Mouse (Mus musculus) embryonic facial prominence, embryonic 12.5 days (tissue): ENCODE measurements around the gene Tmem59l. TPM values are rescaled to one million over a fixed set of nuclear protein-coding genes. Genes with fewer than 3 reads are reported as not detected.

ENCODE experiments used
- ATAC-seq: fragments of 200-750 bp; cut with Nextera tagmentation; 2 replicates; pipeline ENCODE4 v1.8.0; 2017; ENCODE audit not compliant: insufficient number of reproducible peaks, insufficient read depth, low FRiP score, low TSS enrichment
- H3K27ac ChIP-seq: fragments of 300-500 bp; sonication (generic); 2 replicates; pipeline ENCODE4 v1.5.1; 2016; ENCODE audit warnings: mild to moderate bottlenecking
- H3K27me3 ChIP-seq: fragments of 300-500 bp; sonication (generic); 2 replicates; pipeline ENCODE4 v1.6.1; 2016; ENCODE audit warnings: mild to moderate bottlenecking, moderate library complexity
- H3K36me3 ChIP-seq: fragments of 300-500 bp; sonication (generic); 2 replicates; pipeline ENCODE4 v1.6.1; 2016; ENCODE audit warnings: mild to moderate bottlenecking
- H3K4me1 ChIP-seq: fragments of 300-500 bp; sonication (generic); 2 replicates; pipeline ENCODE4 v1.6.1; 2016
- H3K4me2 ChIP-seq: fragments of 300-500 bp; sonication (generic); replicated peaks from 2 replicates; pipeline ENCODE4 v1.6.1; 2016; ENCODE audit warnings: mild to moderate bottlenecking, moderate library complexity
- H3K4me3 ChIP-seq: fragments of 300-500 bp; sonication (generic); 2 replicates; pipeline ENCODE4 v1.5.1; 2016; ENCODE audit warnings: mild to moderate bottlenecking
- H3K9ac ChIP-seq: fragments of 300-500 bp; sonication (generic); 2 replicates; pipeline ENCODE4 v1.6.1; 2016; ENCODE audit warnings: mild to moderate bottlenecking, moderate library complexity
- H3K9me3 ChIP-seq: fragments of 300-500 bp; sonication (generic); 2 replicates; pipeline ENCODE4 v1.6.1; 2016; ENCODE audit warnings: mild to moderate bottlenecking, moderate library complexity
- WGBS: fragments of 180-500 bp; shearing (Covaris S2); methylation state at CpG from one replicate; pipeline ENCODE4 v1.1.7; 2016; 5-methylcytosine and 5-hydroxymethylcytosine counted together
- polyA plus RNA-seq: library from polyadenylated mRNA; unstranded; fragments of >200 nt; fragmentation: Nextera tagmentation; extraction: Ambion mirVana; gene quantifications from 2 replicates; pipeline ENCODE4 v1.2.1, GENCODE M21; 2016

Tmem59l gene
- polyA plus RNA-seq, 1 experiment from 2014 or later = 27.1 TPM

- Histone ChIP-seq H3K27ac (peak overlapping the region; percentile 36; the same call in 1 of the 2 replicates), H3K4me1 (peaks cover 72% of the 10 kb centered on the region), H3K27me3 (peaks cover 93% of the 10 kb centered on the region), H3K9me3 (no peaks in the 10 kb centered on the region), H3K4me2 (peak overlapping the region; percentile 86), H3K4me3 (peak overlapping the region; percentile 57), H3K36me3 (no peaks in the 10 kb centered on the region), H3K9ac (peak overlapping the region; percentile 73)
- 1% methylated on average over 47 of the region's 47 CpGs for WGBS
- ATAC-seq = no peak
Measured at GRCm38 (mm10) chr8:70493692-70494415, 6.7 kb upstream of the Tmem59l start.

- Histone ChIP-seq H3K9ac (peak within 1 kb of the TSS; percentile 73), H3K9me3 (no peaks in the 10 kb centered on the region), H3K4me1 (peaks cover 79% of the 10 kb centered on the region), H3K27me3 (peaks cover 93% of the 10 kb centered on the region), H3K27ac (peak within 1 kb of the TSS; percentile 50; the same call in 1 of the 2 replicates), H3K4me3 (peak within 1 kb of the TSS; percentile 57), H3K36me3 (no peaks in the 10 kb centered on the region), H3K4me2 (peak within 1 kb of the TSS; percentile 86)
- under 1% methylated on average over 65 of the region's 93 CpGs for WGBS
- no peak for ATAC-seq
Measured at GRCm38 (mm10) chr8:70492664-70493640, 5.8 kb upstream of the Tmem59l start, which contains the start of gene Crlf1. Gene Crlf1, plus strand, starts transcription at chr8:70493158.

- 2% methylated on average over 20 of the region's 20 CpGs for WGBS
- Histone ChIP-seq H3K9me3 (no peaks in the 10 kb centered on the region), H3K9ac (peak overlapping the region; percentile 28), H3K4me1 (peaks cover 91% of the 10 kb centered on the region), H3K4me2 (peak overlapping the region; percentile 86; the same call in 1 of the 2 replicates), H3K36me3 (no peaks in the 10 kb centered on the region), H3K4me3 (0 out of 2 replicates have a peak overlapping the region, but pooled peaks have one; percentile 10), H3K27me3 (peaks cover 96% of the 10 kb centered on the region), H3K27ac (peak overlapping the region; percentile 63)
- no peak for ATAC-seq
Measured at GRCm38 (mm10) chr8:70490880-70491495, 3.8 kb upstream of the Tmem59l start.

DNA sequence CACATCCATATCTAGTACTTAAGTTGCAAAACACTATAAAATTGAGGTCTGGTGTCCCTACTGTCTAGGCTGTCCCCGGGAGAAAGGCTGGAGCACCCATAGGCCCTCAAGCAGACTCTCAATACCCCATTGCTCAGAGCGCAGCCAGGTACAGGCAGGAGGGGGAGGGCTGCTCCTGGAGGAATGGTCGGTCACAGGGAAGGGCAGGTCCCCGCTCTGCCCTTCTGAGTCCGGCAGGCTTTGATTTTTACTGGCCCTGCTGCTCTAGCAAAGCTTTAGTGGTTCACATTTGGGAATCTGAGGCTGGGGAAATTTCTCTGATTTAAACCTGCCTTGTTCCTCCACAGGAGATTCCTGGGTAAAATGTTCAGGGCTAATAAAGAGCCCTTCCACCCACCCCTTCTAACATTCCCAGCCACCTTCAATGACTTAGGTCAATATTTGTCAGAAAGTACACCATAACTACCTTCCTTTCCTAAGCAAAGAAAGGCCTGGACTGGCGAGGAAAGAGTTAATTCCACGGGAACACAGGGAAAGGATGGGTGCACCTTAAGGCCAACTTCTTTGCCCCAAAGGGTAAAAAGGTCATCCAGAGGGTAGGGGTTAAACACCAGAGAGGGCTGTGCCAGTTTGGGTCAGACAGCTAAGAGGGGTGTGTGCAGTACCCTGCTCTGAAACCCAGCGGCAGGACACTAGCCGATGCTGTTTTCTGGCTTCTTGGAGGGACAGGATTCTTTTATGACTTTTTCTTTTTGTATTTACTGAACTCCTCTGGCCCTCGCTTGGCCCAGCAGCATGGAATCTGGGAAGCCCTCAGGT, 3.1 kb upstream of the Tmem59l start:
- no peaks in the 10 kb centered on the region for H3K9me3 ChIP-seq
- peaks cover 85% of the 10 kb centered on the region for H3K4me1 ChIP-seq
- 0 out of 2 replicates have a peak overlapping the region, but pooled peaks have one; percentile 10 for H3K4me3 ChIP-seq
- peak overlapping the region; percentile 86; the same call in 1 of the 2 replicates for H3K4me2 ChIP-seq
- H3K9ac ChIP-seq = peak overlapping the region; percentile 20; the same call in 1 of the 2 replicates
- H3K36me3 ChIP-seq = no peaks in the 10 kb centered on the region
- H3K27me3 ChIP-seq = peaks cover 96% of the 10 kb centered on the region
- WGBS = 10% methylated on average over 10 of the region's 10 CpGs
- H3K27ac ChIP-seq = peak overlapping the region; percentile 63
- ATAC-seq = no peak

GRCm38 (mm10) chr8:70489576-70489975, 2.4 kb upstream of the Tmem59l start:
- Histone ChIP-seq H3K9ac (peak overlapping the region; percentile 36; the same call in 1 of the 2 replicates), H3K4me3 (peak overlapping the region; percentile 30), H3K9me3 (no peaks in the 10 kb centered on the region), H3K4me2 (peak overlapping the region; percentile 72), H3K4me1 (peaks cover 79% of the 10 kb centered on the region), H3K36me3 (no peaks in the 10 kb centered on the region), H3K27me3 (peaks cover 92% of the 10 kb centered on the region), H3K27ac (peak overlapping the region; percentile 31; the same call in 1 of the 2 replicates)
- no peak for ATAC-seq
- WGBS = under 1% methylated on average over 23 of the region's 41 CpGs

DNA sequence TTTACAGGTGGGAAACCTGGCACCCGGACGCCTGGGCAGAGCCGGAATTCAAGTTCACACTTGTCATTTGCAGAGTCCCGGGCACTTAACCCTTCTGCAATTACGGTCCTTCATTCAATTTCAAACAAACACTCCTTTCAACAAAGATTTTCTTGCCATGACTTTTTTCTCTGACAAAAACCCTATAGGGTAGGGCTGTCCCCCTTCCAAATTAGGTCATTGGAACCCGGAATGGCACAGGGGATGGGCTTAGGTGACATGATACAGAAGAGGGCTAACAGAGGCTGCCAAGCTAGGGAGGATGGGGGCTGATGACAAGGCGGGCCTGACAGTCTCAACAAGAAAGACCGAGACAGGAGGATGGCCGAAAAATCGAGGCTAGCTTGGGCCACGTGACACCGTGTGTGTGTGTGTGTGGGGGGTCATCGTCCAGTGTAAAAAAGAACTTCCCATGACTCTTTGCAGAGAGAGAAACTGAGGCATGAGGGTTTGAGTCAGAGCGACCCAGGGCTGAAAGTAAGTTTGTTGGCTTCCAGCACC, 1.8 kb upstream of the Tmem59l start:
- Histone ChIP-seq H3K9me3 (no peaks in the 10 kb centered on the region), H3K4me3 (peak overlapping the region; percentile 30), H3K36me3 (no peaks in the 10 kb centered on the region), H3K4me2 (peak overlapping the region; percentile 72), H3K27me3 (peaks cover 87% of the 10 kb centered on the region), H3K4me1 (peaks cover 73% of the 10 kb centered on the region), H3K9ac (peak overlapping the region; percentile 36; the same call in 1 of the 2 replicates), H3K27ac (peak overlapping the region; percentile 31)
- ATAC-seq = no peak
- under 1% methylated on average over 14 of the region's 14 CpGs for WGBS

DNA sequence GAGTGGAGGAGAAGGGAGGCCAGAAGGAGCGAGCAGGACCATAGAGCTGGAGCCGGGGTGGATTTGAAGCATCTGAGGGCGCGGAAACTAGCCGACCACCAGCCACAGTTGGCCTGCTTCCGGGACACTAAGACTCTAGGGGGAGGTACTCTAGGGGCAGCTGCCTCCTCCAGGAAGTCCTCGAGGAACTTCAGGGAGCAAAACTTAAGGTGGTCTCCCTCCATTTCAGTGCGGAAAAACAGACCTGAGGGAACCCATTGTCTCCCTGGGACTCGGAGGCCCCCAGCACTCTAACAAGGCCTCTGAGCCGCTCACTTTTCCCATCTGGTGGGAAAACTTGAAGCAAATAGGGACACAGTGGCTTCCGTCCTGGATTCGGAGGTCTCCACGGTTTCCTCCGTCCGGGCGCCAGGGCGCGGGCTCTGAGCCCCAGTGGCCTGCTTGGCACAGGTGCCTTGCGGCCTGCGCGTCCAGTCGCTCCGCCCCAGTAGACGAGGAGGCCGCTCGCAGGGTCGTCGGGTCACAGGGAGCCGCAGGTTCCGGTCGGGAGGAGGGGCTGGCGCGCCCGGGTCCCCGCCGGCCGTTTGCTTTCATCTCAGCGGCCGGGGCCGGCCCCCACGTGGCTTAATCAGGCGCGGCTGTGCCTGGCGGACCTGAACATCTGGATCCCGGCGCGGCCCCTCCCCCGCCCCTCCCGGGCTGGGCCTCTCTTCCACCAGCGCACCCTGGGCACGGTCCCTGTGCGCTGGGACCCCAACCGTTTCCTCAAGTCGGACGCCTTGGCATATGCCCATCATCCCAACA, 1.0 kb upstream of the Tmem59l start:
- H3K9me3 ChIP-seq = no peaks in the 10 kb centered on the region
- H3K4me1 ChIP-seq = peaks cover 65% of the 10 kb centered on the region
- no peaks in the 10 kb centered on the region for H3K36me3 ChIP-seq
- no peak for ATAC-seq
- WGBS = 3% methylated on average over 55 of the region's 55 CpGs
- H3K4me2 ChIP-seq = peak overlapping the region; percentile 72
- peak overlapping the region; percentile 17; the same call in 1 of the 2 replicates for H3K9ac ChIP-seq
- H3K27me3 ChIP-seq = peaks cover 80% of the 10 kb centered on the region
- H3K27ac ChIP-seq = peak overlapping the region; percentile 4; the same call in 1 of the 2 replicates
- H3K4me3 ChIP-seq = peak overlapping the region; percentile 30

- Histone ChIP-seq H3K36me3 (no peaks in the 10 kb centered on the region), H3K4me2 (0 out of 2 replicates have a peak overlapping the region, but pooled peaks have one; percentile 72), H3K27me3 (peaks cover 65% of the 10 kb centered on the region), H3K4me1 (peaks cover 47% of the 10 kb centered on the region), H3K9me3 (no peaks in the 10 kb centered on the region), H3K27ac (no peak overlapping the region), H3K4me3 (no peak overlapping the region), H3K9ac (no peak overlapping the region)
- WGBS = 42% methylated on average over 7 of the region's 7 CpGs
- ATAC-seq = no peak
Measured at GRCm38 (mm10) chr8:70486191-70486681, 922 bp downstream of the Tmem59l start.

DNA sequence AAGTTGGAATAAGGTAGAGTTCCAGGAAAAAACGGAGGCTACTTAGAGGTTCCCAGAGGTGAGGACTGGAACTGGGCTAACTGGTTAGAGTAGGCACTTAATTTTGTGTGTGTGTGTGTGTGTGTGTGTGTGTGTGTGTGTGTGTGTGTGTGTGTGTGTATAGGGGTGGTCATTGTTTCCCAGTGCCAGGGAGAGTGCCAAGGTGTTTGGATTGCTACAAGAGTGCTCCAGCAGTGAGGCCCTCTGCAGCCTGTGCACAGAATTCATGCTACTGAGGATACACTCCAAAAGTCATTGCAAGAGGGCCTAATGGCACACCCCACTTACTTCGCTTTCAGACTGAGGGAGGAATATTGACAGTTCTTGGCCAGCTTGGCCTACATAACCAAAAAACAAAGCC, 4.2 kb downstream of the Tmem59l start:
- ATAC-seq = no peak
- Histone ChIP-seq H3K4me1 (peaks cover 18% of the 10 kb centered on the region), H3K27me3 (peaks cover 32% of the 10 kb centered on the region), H3K27ac (no peak overlapping the region), H3K9me3 (no peaks in the 10 kb centered on the region), H3K4me3 (no peak overlapping the region), H3K4me2 (no peak overlapping the region), H3K9ac (no peak overlapping the region), H3K36me3 (no peaks in the 10 kb centered on the region)
- 61% methylated on average over 2 of the region's 2 CpGs for WGBS
